ENCODE assay signal across 11 mouse cellular contexts in the genomic region with DNA sequence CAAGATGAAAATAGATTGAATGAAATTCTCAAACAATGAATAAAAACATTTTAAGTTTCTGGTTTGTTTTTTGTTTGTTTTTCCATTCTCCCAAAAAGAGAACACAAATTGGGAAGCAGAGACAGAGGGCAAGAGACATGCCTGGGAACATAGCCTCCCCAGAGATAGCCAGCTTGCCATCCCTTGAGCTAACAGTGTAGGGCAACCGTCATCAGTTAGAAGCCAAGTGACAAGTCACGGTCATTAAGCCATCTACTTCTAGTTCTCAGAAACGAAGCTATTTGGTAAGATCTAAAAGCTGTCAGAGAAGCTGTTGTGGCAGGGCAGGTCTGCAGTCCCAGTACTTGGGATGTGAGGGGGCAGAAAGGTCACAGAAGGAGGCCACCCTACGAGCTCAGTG.
"Had no signal": no experiment of that assay in that cellular context is flagged by ENCODE, and none has a peak within 500 bp of the region (broad histone marks: within the 10 kb centered on the region; RNA-seq: fewer than 3 reads in every experiment).

No protein-coding gene starts in this region.

- H3K27ac ChIP-seq: macrophage; midbrain, embryonic 13.5 days; midbrain, embryonic 15.5 days; neural tube, embryonic 13.5 days; neural tube, embryonic 15.5 days had no signal

- H3K4me1 ChIP-seq: midbrain, embryonic 13.5 days; midbrain, embryonic 15.5 days; neural tube, embryonic 15.5 days had no signal

- DNase-seq: retina, postnatal 1 day; right cerebral cortex, adult 18-20 months; right cerebral cortex, postnatal 25 days; right cerebral cortex, postnatal 4 days; spleen, adult 18-20 months had no signal

- H3K27me3 ChIP-seq: megakaryocyte, embryonic 14.5 days; midbrain, embryonic 13.5 days; midbrain, embryonic 15.5 days; neural tube, embryonic 13.5 days; neural tube, embryonic 15.5 days had no signal

- H3K4me3 ChIP-seq: megakaryocyte, embryonic 14.5 days; midbrain, embryonic 13.5 days; midbrain, embryonic 15.5 days; neural tube, embryonic 13.5 days; neural tube, embryonic 15.5 days had no signal

- H3K36me3 ChIP-seq: midbrain, embryonic 13.5 days; midbrain, embryonic 15.5 days; neural tube, embryonic 13.5 days; neural tube, embryonic 15.5 days had no signal
